7 mouse cellular contexts compared by ENCODE assay signal in genomic region chr9:56994286-56995197, GRCm38 (mm10). TPM values are rescaled to one million over a fixed set of nuclear protein-coding genes. Genes with fewer than 3 reads are reported as not detected.
DNase-seq lines count a peak whose midpoint lies in the region; ATAC-seq lines count a peak whose summit lies in the region.

Gene Ptpn9 (plus strand): TSS chr9:56994923.

- intact Hi-C loops in gastrocnemius, postnatal 36 days (cut with DNase I): loop anchor here (5.0 kb wide), 1 partner anchor 42 kb away; the partner anchor contains the start of gene Snupn
- intact Hi-C loops in left cerebral cortex, postnatal 14 days (cut with DNase I): loop anchor here (5.0 kb wide), 2 partner anchors 42 to 83 kb away; partner anchors contain the start of gene Snupn

- H3K4me1 ChIP-seq in intestine, embryonic 14.5 days (replicated peaks; ENCODE audit: control insufficient read depth, insufficient read depth, low read length): peaks cover 7% of the 10 kb centered on the region

- peak; percentile 96 for DNase-seq in adrenal gland, postnatal 10 days
- peak; percentile 82 for DNase-seq in embryo, embryonic 11.5 days (ENCODE audit: low read depth, low spot score)
- peak; percentile 80 to 84 for DNase-seq in gastrocnemius, postnatal 36 days
- DNase-seq in intestine, embryonic 14.5 days (ENCODE audit: low spot score): peak; percentile 96
- DNase-seq in left cerebral cortex, postnatal 14 days (ENCODE audit: low spot score in 2 of 2): peak; percentile 82 to 87
- peak; percentile 87 for DNase-seq in right cerebral cortex, postnatal 25 days

- H3K27me3 ChIP-seq in intestine, embryonic 14.5 days (replicated peaks; ENCODE audit: control insufficient read depth, insufficient read depth, low read length): no peaks in the 10 kb centered on the region

- no peaks in the 10 kb centered on the region for H3K9me3 ChIP-seq in intestine, embryonic 14.5 days (ENCODE audit: control insufficient read depth, low read length)

- ATAC-seq in intestine, embryonic 14.5 days (replicated peaks; ENCODE audit: low FRiP score, low TSS enrichment, low read depth): peak; percentile 85
- peak; percentile 93 for ATAC-seq in megakaryocyte-erythroid progenitor cell, adult 5-6 weeks (replicated peaks; ENCODE audit: low FRiP score, low TSS enrichment, poor library complexity, severe bottlenecking)

- peak within 1 kb of the TSS; percentile 81 for H3K4me3 ChIP-seq in intestine, embryonic 14.5 days (ENCODE audit: low read depth, low read length)

- H3K4me2 ChIP-seq in intestine, embryonic 14.5 days (ENCODE audit: low read length): peak within 1 kb of the TSS; percentile 87

- peak within 1 kb of the TSS; percentile 96 for H3K9ac ChIP-seq in intestine, embryonic 14.5 days (ENCODE audit: low read length)

- peak within 1 kb of the TSS; percentile 96 for H3K27ac ChIP-seq in intestine, embryonic 14.5 days (ENCODE audit: low read depth)

- whole genome bisulfite sequencing in intestine, embryonic 14.5 days: 2% methylated on average over 61 of the region's 62 CpGs

- H3K36me3 ChIP-seq in intestine, embryonic 14.5 days (ENCODE audit: control insufficient read depth, insufficient read depth, low read length): no peaks in the 10 kb centered on the region

RNA-seq across cellular contexts. Expression of gene Ptpn9, which starts in this region (rescaled TPM):
- 10 to 100 TPM; 39.3 to 41.1 TPM for total RNA-seq in adrenal gland, postnatal 10 days (2021)
- 1 to 10 TPM; 3.1 to 4.2 TPM for total RNA-seq in gastrocnemius, postnatal 36 days (2021)
- polyA plus RNA-seq in intestine, embryonic 14.5 days (2014; fragmentation: Nextera tagmentation; extraction: Ambion mirVana): 23.5 and 24.0 TPM in 2 replicates
- total RNA-seq in left cerebral cortex, postnatal 14 days (2021): 10 to 100 TPM; 25.8 to 27.7 TPM
- total RNA-seq in megakaryocyte-erythroid progenitor cell, adult 5-6 weeks (2014; fragmentation: Nextera tagmentation): 7.2 and 9.2 TPM in 2 replicates
- total RNA-seq in megakaryocyte-erythroid progenitor cell, adult 5-6 weeks (2017): 8.2 and 8.4 TPM in 2 replicates

Comparison
In these comparisons a context has a peak if more than half of its experiments do, and no peak if none do; other contexts are left out.
1. Peak in every context shown above with its lines: DNase-seq, ATAC-seq, H3K4me3 ChIP-seq and H3K27ac ChIP-seq.